Mouse (Mus musculus) cerebellum, adult 18-20 months (tissue): ENCODE results near the gene Kcnk3.

ENCODE experiments used
- DNase-seq, 2 experiments: peaks; one replicate each; pipeline ENCODE4 v3.0.0; 2021

Kcnk3 gene

GRCm38 (mm10) chr5:30588301-30588968 is 465 bp downstream of the Kcnk3 start:
- peak; percentile 72 for DNase-seq

- peak in 1 of 2 experiments; percentile 56 for DNase-seq
These were observed 1.1 kb downstream of the Kcnk3 start for GRCm38 (mm10) chr5:30589069-30589468.

GRCm38 (mm10) chr5:30589546-30589945 is 1.6 kb downstream of the Kcnk3 start:
- DNase-seq: peak; percentile 84 to 85

- no peak for DNase-seq
These were observed 2.3 kb downstream of the Kcnk3 start for GRCm38 (mm10) chr5:30590231-30590630.

- peak; percentile 93 to 96 for DNase-seq
These were observed 3.3 kb downstream of the Kcnk3 start for GRCm38 (mm10) chr5:30591205-30591731.

GRCm38 (mm10) chr5:30591786-30592185 is 3.8 kb downstream of the Kcnk3 start:
- no peak for DNase-seq

- peak; percentile 74 to 80 for DNase-seq
These were observed 4.5 kb downstream of the Kcnk3 start for GRCm38 (mm10) chr5:30592279-30592980.

- DNase-seq: no peak
These were observed 5.4 kb downstream of the Kcnk3 start for GRCm38 (mm10) chr5:30593360-30593759.

- no peak for DNase-seq
These were observed 6.0 kb downstream of the Kcnk3 start for GRCm38 (mm10) chr5:30593811-30594504.

- no peak for DNase-seq
These were observed 7.1 kb downstream of the Kcnk3 start for GRCm38 (mm10) chr5:30594953-30595560.

GRCm38 (mm10) chr5:30601397-30601796 is 13.4 kb downstream of the Kcnk3 start:
- DNase-seq: peak; percentile 48 to 54

- DNase-seq: no peak
These were observed 15.3 kb downstream of the Kcnk3 start for GRCm38 (mm10) chr5:30603255-30603654.

GRCm38 (mm10) chr5:30603926-30604325 is 16.0 kb downstream of the Kcnk3 start:
- no peak for DNase-seq

GRCm38 (mm10) chr5:30604769-30605188 is 16.8 kb downstream of the Kcnk3 start:
- DNase-seq: peak in 1 of 2 experiments; percentile 11

- peak in 1 of 2 experiments; percentile 37 for DNase-seq
These were observed 17.7 kb downstream of the Kcnk3 start for GRCm38 (mm10) chr5:30605649-30606048.

- peak; percentile 96 to 97 for DNase-seq
These were observed 18.6 kb downstream of the Kcnk3 start for GRCm38 (mm10) chr5:30606424-30607073.

GRCm38 (mm10) chr5:30609094-30609493 is 21.1 kb downstream of the Kcnk3 start:
- DNase-seq: no peak

GRCm38 (mm10) chr5:30609918-30610645 is 22.1 kb downstream of the Kcnk3 start:
- peak in 1 of 2 experiments; percentile 28 for DNase-seq

GRCm38 (mm10) chr5:30611091-30611490 is 23.1 kb downstream of the Kcnk3 start:
- DNase-seq: no peak

- DNase-seq: no peak
These were observed 23.7 kb downstream of the Kcnk3 start for GRCm38 (mm10) chr5:30611689-30612088.

GRCm38 (mm10) chr5:30612575-30612974 is 24.6 kb downstream of the Kcnk3 start:
- DNase-seq: no peak

- no peak for DNase-seq
These were observed 25.3 kb downstream of the Kcnk3 start for GRCm38 (mm10) chr5:30613242-30613641.
